Mouse (Mus musculus) MEL (cell line): Measurements from ENCODE around the gene Srcin1. TPM values are rescaled to one million over a fixed set of nuclear protein-coding genes. Genes with fewer than 3 reads are reported as not detected.

Source experiments
- DNase-seq: peaks from one replicate; pipeline ENCODE4 v3.0.0; 2011; ENCODE audit warnings: low read depth, low spot score
- H3K27ac ChIP-seq: 2 replicates; pipeline ENCODE4 v1.5.1; 2012; ENCODE audit warnings: low read depth, mild to moderate bottlenecking, control low read depth, low read length, moderate library complexity; ENCODE audit not compliant: control insufficient read depth
- H3K27me3 ChIP-seq, 2 experiments: fragments of 150-350 bp in 1 of 2; sonication (generic) in 1 of 2; 2 replicates each; pipeline ENCODE4 v1.6.1; 2012; ENCODE audit warnings: low read length in 2 of 2, mild to moderate bottlenecking in 2 of 2, improper control_type of control experiment in 1 of 2, moderate library complexity in 1 of 2; ENCODE audit not compliant: insufficient read depth in 2 of 2, control insufficient read depth in 1 of 2
- H3K36me3 ChIP-seq, 2 experiments: 2 replicates each; pipeline ENCODE4 v1.6.1; 2012 to 2014; ENCODE audit warnings: low read length in 2 of 2, improper control_type of control experiment in 1 of 2, inconsistent platforms in 1 of 2, mild to moderate bottlenecking in 1 of 2; ENCODE audit not compliant: insufficient read depth in 2 of 2, control insufficient read depth in 1 of 2
- H3K4me1 ChIP-seq, 2 experiments: fragments of 150-350 bp in 1 of 2; sonication (generic) in 1 of 2; 2 replicates each; pipeline ENCODE4 v1.6.1; 2012; ENCODE audit warnings: low read length in 2 of 2, improper control_type of control experiment in 1 of 2, mild to moderate bottlenecking in 1 of 2; ENCODE audit not compliant: insufficient read depth in 2 of 2, control insufficient read depth in 1 of 2
- H3K4me3 ChIP-seq, 2 experiments: fragments of 150-350 bp in 1 of 2; sonication (generic) in 1 of 2; 2 replicates each; pipeline ENCODE4 v1.5.1; 2012; ENCODE audit warnings: low read depth in 2 of 2, low read length in 2 of 2, mild to moderate bottlenecking in 2 of 2, moderate library complexity in 2 of 2, control low read depth in 1 of 2, improper control_type of control experiment in 1 of 2; ENCODE audit not compliant: control insufficient read depth in 1 of 2, insufficient read depth in 1 of 2
- H3K79me2 ChIP-seq: 2 replicates; pipeline ENCODE4 v1.6.1; 2012; ENCODE audit warnings: mild to moderate bottlenecking, low read length, moderate library complexity; ENCODE audit not compliant: control insufficient read depth, poor library complexity, insufficient read depth
- H3K9ac ChIP-seq: 2 replicates; pipeline ENCODE4 v1.6.1; 2012; ENCODE audit warnings: low read depth, mild to moderate bottlenecking, control low read depth, low read length, moderate library complexity; ENCODE audit not compliant: control insufficient read depth, poor library complexity, severe bottlenecking
- H3K9me3 ChIP-seq: fragments of 150-350 bp; sonication (generic); replicated peaks from 2 replicates; pipeline ENCODE4 v1.6.1; 2012; ENCODE audit warnings: mild to moderate bottlenecking, low read length, improper control_type of control experiment, moderate library complexity; ENCODE audit not compliant: insufficient read depth
- BHLHE40 ChIP-seq: IDR thresholded peaks from 2 replicates; pipeline ENCODE4 v1.6.1; 2012; ENCODE audit warnings: low read depth, mild to moderate bottlenecking, inconsistent platforms, low read length, improper control_type of control experiment, borderline replicate concordance
- CHD2 ChIP-seq: IDR thresholded peaks from 2 replicates; pipeline ENCODE4 v1.6.1; 2011; ENCODE audit warnings: low read length, improper control_type of control experiment
- CTCF ChIP-seq, 3 experiments: IDR thresholded peaks in 2 of 3; conservative IDR thresholded peaks in 1 of 3; 2 replicates each; pipeline ENCODE4 v1.5.1; 2011 to 2012; ENCODE audit warnings: low read length in 3 of 3, low read depth in 2 of 3, mild to moderate bottlenecking in 2 of 3, improper control_type of control experiment in 1 of 3, inconsistent platforms in 1 of 3, mixed read lengths in 1 of 3, moderate library complexity in 1 of 3; ENCODE audit not compliant: control insufficient read depth in 1 of 3, insufficient read depth in 1 of 3, poor library complexity in 1 of 3, severe bottlenecking in 1 of 3
- ELF1 ChIP-seq: IDR thresholded peaks from 2 replicates; pipeline ENCODE4 v1.6.1; 2014; ENCODE audit warnings: low read depth, mild to moderate bottlenecking, inconsistent platforms, low read length, improper control_type of control experiment, moderate library complexity
- EP300 ChIP-seq, 2 experiments: IDR thresholded peaks; 2 replicates each; pipeline ENCODE4 v1.6.1; 2011; ENCODE audit warnings: improper control_type of control experiment in 2 of 2, low read length in 2 of 2, low read depth in 1 of 2, mild to moderate bottlenecking in 1 of 2
- ETS1 ChIP-seq: IDR thresholded peaks from 2 replicates; pipeline ENCODE4 v1.6.1; 2012; ENCODE audit warnings: low read depth, mild to moderate bottlenecking, inconsistent platforms, low read length, improper control_type of control experiment, moderate library complexity
- JUND ChIP-seq: IDR thresholded peaks from 2 replicates; pipeline ENCODE4 v1.6.1; 2011; ENCODE audit warnings: low read depth, mild to moderate bottlenecking, improper control_type of control experiment, low read length
- MXI1 ChIP-seq: IDR thresholded peaks from 2 replicates; pipeline ENCODE4 v1.6.1; 2011; ENCODE audit warnings: mild to moderate bottlenecking, low read depth, low read length, improper control_type of control experiment
- MYB ChIP-seq: IDR thresholded peaks from 2 replicates; pipeline ENCODE4 v1.6.1; 2011; ENCODE audit warnings: mild to moderate bottlenecking, low read depth, low read length, improper control_type of control experiment
- MYC ChIP-seq: IDR thresholded peaks from 2 replicates; pipeline ENCODE4 v1.6.1; 2011; ENCODE audit warnings: low read depth, mild to moderate bottlenecking, low read length, improper control_type of control experiment, moderate library complexity
- NELFE ChIP-seq: IDR thresholded peaks from 2 replicates; pipeline ENCODE4 v1.6.1; 2011; ENCODE audit warnings: low read depth, low read length, improper control_type of control experiment
- NRF1 ChIP-seq: IDR thresholded peaks from 2 replicates; pipeline ENCODE4 v1.6.1; 2014; ENCODE audit warnings: low read depth, mild to moderate bottlenecking, inconsistent platforms, low read length, improper control_type of control experiment, moderate library complexity; ENCODE audit not compliant: poor library complexity, insufficient read depth, severe bottlenecking
- POLR2A ChIP-seq, 2 experiments: IDR thresholded peaks; 2 replicates each; pipeline ENCODE4 v1.6.1; 2011 to 2012; ENCODE audit warnings: low read length in 2 of 2, mild to moderate bottlenecking in 2 of 2, control low read depth in 1 of 2, improper control_type of control experiment in 1 of 2, low read depth in 1 of 2, moderate library complexity in 1 of 2; ENCODE audit not compliant: control insufficient read depth in 1 of 2, insufficient read depth in 1 of 2, poor library complexity in 1 of 2
- POLR2AphosphoS2 ChIP-seq: IDR thresholded peaks from 2 replicates; pipeline ENCODE4 v1.6.1; 2011; ENCODE audit warnings: low read length, improper control_type of control experiment
- POLR2AphosphoS5 ChIP-seq: IDR thresholded peaks from 2 replicates; pipeline ENCODE4 v1.6.1; 2012; ENCODE audit warnings: low read depth, borderline replicate concordance, mild to moderate bottlenecking, inconsistent platforms, low read length, moderate library complexity, mixed read lengths
- SIN3A ChIP-seq: IDR thresholded peaks from 2 replicates; pipeline ENCODE4 v1.6.1; 2012; ENCODE audit warnings: low read length, improper control_type of control experiment, inconsistent platforms
- TCF12 ChIP-seq: IDR thresholded peaks from 2 replicates; pipeline ENCODE4 v1.6.1; 2014; ENCODE audit warnings: low read depth, mild to moderate bottlenecking, inconsistent platforms, low read length, improper control_type of control experiment, moderate library complexity
- USF1 ChIP-seq: IDR thresholded peaks from 2 replicates; pipeline ENCODE4 v1.6.1; 2014; ENCODE audit warnings: low read depth, mild to moderate bottlenecking, inconsistent platforms, low read length, improper control_type of control experiment, moderate library complexity
- USF2 ChIP-seq, 2 experiments: IDR thresholded peaks; 2 replicates each; pipeline ENCODE4 v1.6.1; 2011 to 2012; ENCODE audit warnings: improper control_type of control experiment in 2 of 2, low read length in 2 of 2, borderline replicate concordance in 1 of 2, inconsistent platforms in 1 of 2, low read depth in 1 of 2, mild to moderate bottlenecking in 1 of 2; ENCODE audit not compliant: insufficient read depth in 1 of 2
- ZC3H11A ChIP-seq: IDR thresholded peaks from 2 replicates; pipeline ENCODE4 v1.6.1; 2012; ENCODE audit warnings: low read depth, mild to moderate bottlenecking, inconsistent platforms, low read length, improper control_type of control experiment
- ZKSCAN1 ChIP-seq: IDR thresholded peaks from 2 replicates; pipeline ENCODE4 v1.6.1; 2012; ENCODE audit warnings: low read depth, mild to moderate bottlenecking, inconsistent platforms, low read length, improper control_type of control experiment, moderate library complexity
- ZMIZ1 ChIP-seq: IDR thresholded peaks from 2 replicates; pipeline ENCODE4 v1.6.1; 2012; ENCODE audit warnings: low read depth, mild to moderate bottlenecking, inconsistent platforms, low read length, improper control_type of control experiment, moderate library complexity
- ZNF384 ChIP-seq: IDR thresholded peaks from 2 replicates; pipeline ENCODE4 v1.6.1; 2012; ENCODE audit warnings: low read depth, mild to moderate bottlenecking, inconsistent platforms, low read length, improper control_type of control experiment
- polyA plus RNA-seq, 2 experiments: library from polyadenylated mRNA; stranded (reverse) in 1 of 2; unstranded in 1 of 2; fragments of >175 nt in 1 of 2; fragments of >200 nt in 1 of 2; gene quantifications; 2 replicates each; pipeline versions ENCODE4 v1.2.1 to v1.2.4; 2012; ENCODE audit warnings: low replicate concordance in 2 of 2, low read depth in 1 of 2; ENCODE audit not compliant: insufficient read length in 2 of 2, insufficient read depth in 1 of 2, missing spikeins in 1 of 2
- total RNA-seq: library from RNA; depleted of rRNA; stranded (reverse); fragments of 300-350 nt; gene quantifications from 2 replicates; pipeline ENCODE4 v1.2.3, GENCODE M21; 2012

Gene Srcin1
- total and polyA plus RNA-seq, 3 experiments, result 0.04 to 0.10 TPM; not detected in 1

DNA sequence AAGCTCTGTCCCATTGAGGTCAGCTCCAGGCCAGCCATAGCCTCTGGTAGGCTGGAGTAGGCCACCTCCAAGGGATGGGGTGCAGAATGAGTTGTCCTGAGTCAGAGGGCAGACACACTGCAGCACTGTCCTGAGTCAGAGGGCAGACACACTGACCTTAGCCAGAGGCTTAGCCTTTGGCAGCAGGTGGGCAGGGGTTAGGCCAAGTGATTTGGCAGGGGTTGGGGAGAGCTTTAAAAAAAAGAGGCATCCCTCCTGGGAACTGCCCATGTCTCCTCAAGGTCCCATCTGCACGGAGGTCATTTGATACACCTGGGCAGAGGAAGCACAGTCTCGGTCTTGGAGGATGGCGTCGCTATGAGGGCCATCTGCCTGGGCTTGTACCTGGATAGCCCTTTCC lies 112.0 kb downstream of the Srcin1 start:
- H3K4me3 ChIP-seq, result no peak overlapping the region
- H3K27ac ChIP-seq, result no peak overlapping the region
- no peaks in the 10 kb centered on the region for H3K79me2 ChIP-seq
- H3K4me1 ChIP-seq, result no peaks in the 10 kb centered on the region
- no peaks in the 10 kb centered on the region for H3K9me3 ChIP-seq
- no peak for TF ChIP-seq ZC3H11A
- TF ChIP-seq MYB, result no peak
- no peak for TF ChIP-seq USF1
- TF ChIP-seq USF2 (IDR thresholded peaks at IDR 0.05; ENCODE audit: borderline replicate concordance in 1 of 2, insufficient read depth in 1 of 2, low read depth in 1 of 2, low read length in 2 of 2), result no peak
- TF ChIP-seq ELF1, result no peak
- no peak for TF ChIP-seq CHD2
- no peak for TF ChIP-seq ZMIZ1
- TF ChIP-seq POLR2AphosphoS2, result no peak
- no peak for TF ChIP-seq BHLHE40
- no peak for TF ChIP-seq TCF12
- no peak for TF ChIP-seq JUND
- TF ChIP-seq ETS1, result no peak
- TF ChIP-seq POLR2A (IDR thresholded peaks at IDR 0.05; ENCODE audit: control insufficient read depth in 1 of 2, insufficient read depth in 1 of 2, low read depth in 1 of 2, low read length in 2 of 2, poor library complexity in 1 of 2), result no peak
- no peak for DNase-seq
- no peaks in the 10 kb centered on the region for H3K36me3 ChIP-seq
- H3K9ac ChIP-seq, result no peak overlapping the region
- H3K27me3 ChIP-seq, result no peaks in the 10 kb centered on the region

- Histone ChIP-seq H3K9me3 (no peaks in the 10 kb centered on the region), H3K27ac (no peak overlapping the region), H3K9ac (no peak overlapping the region), H3K36me3 (no peaks in the 10 kb centered on the region), H3K4me1 (no peaks in the 10 kb centered on the region), H3K27me3 (no peaks in the 10 kb centered on the region)
- DNase-seq, result no peak
- TF ChIP-seq ELF1, result no peak
- TF ChIP-seq ZNF384, result no peak
- no peak for TF ChIP-seq USF1
- no peak for TF ChIP-seq ETS1
- no peak for TF ChIP-seq SIN3A
- TF ChIP-seq MYC, result no peak
- no peak for TF ChIP-seq USF2 (IDR thresholded peaks at IDR 0.05; ENCODE audit: borderline replicate concordance in 1 of 2, insufficient read depth in 1 of 2, low read depth in 1 of 2, low read length in 2 of 2)
- no peak for TF ChIP-seq NELFE
- TF ChIP-seq CTCF (IDR thresholded peaks at IDR 0.05 in 2 of 3, conservative IDR thresholded peaks at IDR 0.05 in 1 of 3; ENCODE audit: control insufficient read depth in 1 of 3, insufficient read depth in 1 of 3, low read depth in 2 of 3, low read length in 3 of 3, poor library complexity in 1 of 3, severe bottlenecking in 1 of 3), result no peak
- TF ChIP-seq TCF12, result no peak
- TF ChIP-seq MXI1, result no peak
- no peak for TF ChIP-seq POLR2AphosphoS2
- TF ChIP-seq NRF1, result no peak
- TF ChIP-seq EP300 (IDR thresholded peaks at IDR 0.05; ENCODE audit: low read depth in 1 of 2, low read length in 2 of 2), result no peak
- TF ChIP-seq ZKSCAN1, result no peak
- TF ChIP-seq POLR2AphosphoS5, result no peak
- TF ChIP-seq, all 39 proteins: peak for 0
- no peaks in the 10 kb centered on the region for H3K79me2 ChIP-seq
- H3K4me3 ChIP-seq, result no peak overlapping the region
These were observed 112.8 kb downstream of the Srcin1 start for GRCm38 (mm10) chr11:97463166-97463565.
